Mouse (Mus musculus) gastrocnemius, postnatal 25 days (tissue): ENCODE data around the gene Arsg. TPM values are rescaled to one million over a fixed set of nuclear protein-coding genes. Genes with fewer than 3 reads are reported as not detected.
A peak's percentile ranks its signal among the peaks of the same experiment; 100 is the strongest.

Experiments used
- DNase-seq: peaks from one replicate; pipeline ENCODE4 v3.0.0; 2022
- long read RNA-seq, 2 experiments: library from polyadenylated mRNA; stranded (forward); transcript quantifications; one replicate each; pipeline ENCODE4 v2.0.0; 2021
- total RNA-seq, 2 experiments: library from RNA; stranded (reverse); gene quantifications; 1 replicate in 1 of 2; 2 replicates in 1 of 2; pipeline ENCODE4 v1.2.3; 2021

Gene Arsg
- 1 to 10 TPM; 2.6 to 4.7 TPM for total RNA-seq
- long read RNA-seq, experiment 1, partial matches to known transcripts = 0 of 5 reads
- long read RNA-seq, experiment 1, other reads (novel, unspliced or antisense) = 5 of 5 reads
- long read RNA-seq, experiment 2, partial matches to known transcripts = 0 of 3 reads
- long read RNA-seq, experiment 2, other reads (novel, unspliced or antisense) = 3 of 3 reads

GRCm38 (mm10) chr11:109473171-109474085 is at the start of gene Arsg, which contains the start of gene Slc16a6:
TSS of gene Arsg (plus strand) at chr11:109473374.
TSS of gene Slc16a6 (minus strand) at chr11:109473598.
- peak; percentile 80 for DNase-seq

DNA sequence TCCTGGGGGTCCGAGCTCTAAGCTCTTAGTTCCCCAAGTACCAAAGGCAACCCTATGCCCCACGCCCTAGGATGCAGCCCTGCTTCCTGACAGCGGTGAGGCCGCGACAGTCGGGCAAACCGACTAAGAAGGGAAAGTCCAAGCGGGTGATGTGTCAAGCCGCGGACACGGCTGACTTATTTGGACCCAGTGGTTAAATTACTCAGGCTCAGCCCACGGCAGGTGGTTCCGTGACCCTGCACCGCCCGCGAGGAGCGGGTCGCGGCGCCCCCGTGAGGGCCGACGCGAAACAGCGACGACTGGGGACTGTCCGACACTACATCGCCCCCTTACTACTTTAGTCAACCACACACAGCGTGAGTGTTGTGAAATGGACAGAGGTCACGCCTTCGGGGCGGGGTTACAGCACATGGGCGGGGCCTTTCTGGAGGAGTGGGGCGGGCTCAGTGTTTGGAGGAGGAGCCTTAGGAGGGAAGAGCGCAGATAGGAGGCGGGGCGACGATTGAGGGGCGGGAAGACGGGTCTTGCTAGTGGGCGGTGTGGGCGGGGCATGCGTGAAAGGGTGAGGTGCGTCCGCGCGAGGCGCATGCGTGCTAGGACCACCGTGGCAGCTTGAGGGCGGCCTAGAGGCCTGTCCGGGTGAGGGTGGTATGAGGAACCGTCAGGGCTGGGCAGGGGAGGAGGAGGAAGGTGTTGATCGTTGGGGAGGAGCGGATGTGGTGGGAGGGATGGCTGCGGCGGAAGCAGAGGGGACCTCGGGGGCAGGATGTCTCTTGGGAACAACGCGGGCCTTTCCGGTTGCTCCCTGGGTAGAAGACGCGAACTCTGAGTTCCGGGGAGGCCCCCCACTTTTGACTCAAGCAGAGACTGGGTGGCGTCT is 47.5 kb upstream of the Arsg start, which contains the start of gene Amz2:
TSS of gene Amz2 (plus strand) at position 555 of the 880 bp plus-strand sequence.
- DNase-seq = peak; percentile 98

- DNase-seq = no peak
Measured at GRCm38 (mm10) chr11:109426272-109426586, 46.9 kb upstream of the Arsg start.

GRCm38 (mm10) chr11:109427353-109427752 is 45.8 kb upstream of the Arsg start:
- DNase-seq = no peak

- DNase-seq = no peak
Measured at GRCm38 (mm10) chr11:109434233-109434798, 38.9 kb upstream of the Arsg start.

GRCm38 (mm10) chr11:109436889-109437288 is 36.3 kb upstream of the Arsg start:
- no peak for DNase-seq

DNA sequence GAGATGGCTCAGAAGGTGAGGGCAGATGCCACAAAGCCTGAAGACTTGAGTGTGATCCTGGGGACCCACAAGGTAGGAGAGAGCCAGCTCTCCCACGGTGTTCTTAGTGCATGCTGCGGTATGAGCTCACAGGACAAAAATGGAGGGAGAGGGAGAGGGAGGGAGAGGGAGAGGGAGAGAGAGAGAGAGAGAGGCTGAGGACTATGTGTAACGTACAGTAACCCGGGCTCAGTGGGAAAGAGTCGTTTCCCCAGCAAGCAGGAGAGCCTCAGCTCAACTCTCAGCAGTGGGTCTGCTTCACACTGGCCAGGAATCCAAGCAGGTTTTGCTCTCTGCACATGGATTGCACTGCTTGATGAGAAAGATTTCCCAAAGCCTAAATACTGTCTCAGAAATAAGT is 34.0 kb upstream of the Arsg start:
- no peak for DNase-seq

DNA sequence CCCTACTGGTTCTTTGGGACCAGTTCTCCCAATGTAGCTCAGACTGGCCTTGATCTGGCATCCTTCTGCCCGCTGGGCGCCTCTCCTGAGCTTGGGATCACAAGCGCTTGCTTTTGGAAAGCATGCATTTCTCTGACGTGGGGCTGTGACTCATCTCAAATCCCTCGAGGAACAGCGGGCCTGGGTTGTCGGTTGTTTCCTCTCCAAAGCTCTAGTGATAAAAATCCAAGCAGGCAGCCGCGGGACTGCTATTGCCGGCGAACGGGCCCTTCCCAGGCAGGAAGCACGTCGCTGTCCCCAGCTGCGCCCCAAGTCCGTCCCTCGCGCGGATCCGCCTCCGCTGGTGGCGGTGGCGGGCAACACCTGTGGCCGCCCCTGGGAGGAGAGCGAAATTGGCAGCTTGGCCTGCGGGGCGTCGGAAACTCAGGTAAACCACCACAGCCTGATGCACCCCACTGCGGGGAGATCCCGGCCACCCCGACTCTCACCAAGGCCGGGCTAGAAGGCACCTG is 33.3 kb upstream of the Arsg start:
- DNase-seq = peak; percentile 83

DNA sequence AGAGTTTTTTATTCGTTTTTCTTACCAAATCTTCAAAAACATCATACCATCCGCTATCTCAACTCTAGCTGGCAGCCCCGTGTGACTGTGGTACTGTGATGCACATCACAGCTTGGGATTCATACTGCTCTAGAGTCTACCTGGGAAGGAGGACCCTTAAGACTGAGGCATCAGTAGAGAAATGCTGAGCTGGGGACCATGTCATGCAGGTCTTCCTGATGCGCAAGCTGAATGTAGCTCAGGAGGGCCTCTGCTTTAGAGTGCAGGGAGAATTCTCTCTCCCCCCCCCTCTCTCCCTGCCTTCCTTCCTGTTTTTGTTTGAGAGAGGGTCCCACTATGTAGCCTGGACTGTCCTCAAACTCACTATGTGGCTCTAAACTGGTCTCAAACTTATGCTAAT is 32.5 kb upstream of the Arsg start:
- DNase-seq = no peak

GRCm38 (mm10) chr11:109441119-109441518 is 32.1 kb upstream of the Arsg start:
- DNase-seq = no peak

- DNase-seq = no peak
Measured at GRCm38 (mm10) chr11:109442166-109442730, 30.9 kb upstream of the Arsg start.

- no peak for DNase-seq
Measured at GRCm38 (mm10) chr11:109443468-109444263, 29.5 kb upstream of the Arsg start.

DNA sequence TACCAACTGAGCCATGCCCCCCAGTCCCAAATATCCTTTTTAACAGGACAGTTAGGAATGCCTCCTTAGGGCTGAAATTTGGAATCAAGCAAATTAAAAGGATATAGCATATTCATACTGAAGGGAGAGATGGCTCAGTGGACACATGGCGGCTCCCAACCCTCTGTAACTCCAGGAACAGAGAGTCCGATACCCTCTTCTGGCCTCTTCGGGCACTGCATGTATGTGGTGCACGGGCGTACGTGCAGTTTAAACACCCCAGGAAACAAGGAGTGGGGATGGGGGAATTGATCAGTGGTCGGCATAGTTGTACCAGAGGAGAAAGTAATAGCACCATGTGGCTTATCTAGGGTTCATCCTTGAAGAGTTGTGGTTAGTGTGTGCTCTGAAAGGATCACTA is 28.6 kb upstream of the Arsg start:
- no peak for DNase-seq

DNA sequence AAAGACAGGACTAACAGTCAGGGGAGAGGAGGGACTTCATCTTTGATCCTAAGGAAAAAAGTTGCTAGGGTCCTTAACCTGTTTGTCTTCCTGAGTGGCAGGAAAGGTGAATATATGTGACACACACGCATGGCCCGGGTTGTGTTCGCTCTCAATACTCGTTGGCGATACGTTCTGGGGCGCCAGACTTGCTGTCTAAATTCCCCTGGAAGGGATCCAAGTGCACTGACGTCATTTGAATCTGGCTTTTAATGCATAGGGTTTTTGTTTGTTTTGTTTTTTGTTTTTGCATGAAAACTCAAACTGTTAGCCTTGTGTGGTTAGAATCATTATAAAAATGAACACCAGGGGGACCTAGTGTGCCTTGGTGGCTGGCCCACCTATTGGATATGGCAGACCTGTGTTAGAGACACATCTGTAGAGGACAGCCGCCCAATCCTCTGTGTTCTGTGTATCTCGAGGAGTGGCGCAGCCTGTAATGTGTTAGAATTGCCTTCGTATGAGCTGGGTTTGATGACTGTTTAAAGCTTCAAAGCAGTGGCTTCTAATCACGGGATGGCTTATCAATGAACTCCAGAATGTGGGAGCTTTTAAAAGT is 27.6 kb upstream of the Arsg start:
- DNase-seq = no peak

DNA sequence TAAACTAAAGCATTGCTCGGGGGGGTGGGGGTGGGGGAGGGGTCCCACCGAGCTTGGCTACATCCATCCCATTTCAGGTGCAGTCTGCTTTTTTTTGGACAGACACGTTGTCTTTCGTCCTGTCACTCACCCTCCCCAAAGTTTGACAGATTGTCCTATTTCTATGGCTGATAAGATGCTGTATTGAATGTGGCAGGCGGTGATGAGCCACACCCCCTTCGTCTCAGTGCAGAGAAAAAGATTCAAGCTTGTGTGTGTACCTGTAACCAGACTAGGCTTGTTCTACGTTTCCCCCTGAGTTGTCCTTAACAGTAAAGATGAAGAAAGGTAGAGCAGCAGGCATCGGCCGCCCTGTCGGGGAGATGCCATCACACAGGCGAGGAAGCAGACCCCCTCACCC is 22.0 kb upstream of the Arsg start:
- DNase-seq = no peak

- DNase-seq = no peak
Measured at GRCm38 (mm10) chr11:109456261-109456660, 16.9 kb upstream of the Arsg start.

GRCm38 (mm10) chr11:109458165-109458564 is 15.0 kb upstream of the Arsg start:
- DNase-seq = no peak

GRCm38 (mm10) chr11:109460586-109460985 is 12.6 kb upstream of the Arsg start:
- DNase-seq = no peak

- DNase-seq = no peak
Measured at GRCm38 (mm10) chr11:109465068-109465467, 8.1 kb upstream of the Arsg start.

DNA sequence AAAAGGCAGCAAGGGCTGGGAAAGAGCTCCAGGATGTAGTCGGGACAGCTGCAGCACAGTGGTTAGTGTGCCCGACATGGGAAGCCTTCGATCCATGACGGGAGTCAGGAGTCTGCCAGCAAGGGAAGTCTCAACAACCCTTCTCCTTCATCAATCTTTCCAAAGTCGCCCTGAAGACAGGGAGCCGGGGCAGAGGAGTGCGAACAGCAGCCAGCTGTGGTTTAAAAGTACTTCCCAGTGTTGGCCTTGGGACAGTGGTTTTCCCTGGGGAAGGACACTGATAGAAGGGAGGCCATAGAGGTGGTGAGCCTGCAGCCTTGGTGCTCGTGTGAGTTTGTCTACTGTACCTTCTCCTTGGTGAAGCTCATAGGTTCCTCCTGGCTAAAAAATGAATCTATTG is 6.2 kb upstream of the Arsg start:
- DNase-seq = no peak
